Mouse (Mus musculus) lung, postnatal 0 days (tissue): ENCODE results near the gene Tle4.

ENCODE experiments used
- CTCF ChIP-seq: IDR thresholded peaks from 2 replicates; pipeline ENCODE4 v1.5.1; 2016; ENCODE audit warnings: antibody characterized with exemption, mild to moderate bottlenecking
- EP300 ChIP-seq: IDR thresholded peaks from 2 replicates; pipeline ENCODE4 v1.6.1; 2016; ENCODE audit warnings: antibody characterized with exemption, mild to moderate bottlenecking, control low read depth

- no peak for TF ChIP-seq EP300
- TF ChIP-seq CTCF: no peak
These were observed 54.5 kb downstream of the Tle4 start for GRCm38 (mm10) chr19:14543305-14543704.
